In genomic region chr2:158711929-158712751, GRCm38 (mm10) we compare ENCODE assay signal across 8 mouse cellular contexts. TPM values are rescaled to one million over a fixed set of nuclear protein-coding genes. Genes with fewer than 3 reads are reported as not detected.
A peak's percentile ranks its signal among the peaks of the same experiment; 100 is the strongest.
DNase-seq lines count a peak whose midpoint lies in the region; ATAC-seq and TF ChIP-seq lines count a peak whose summit lies in the region.

No protein-coding gene starts in this region.

- TF ChIP-seq CTCF in lung, postnatal 0 days (IDR thresholded peaks at IDR 0.05), result no peak
- no peak for TF ChIP-seq CTCF in hindbrain, postnatal 0 days (IDR thresholded peaks at IDR 0.05; ENCODE audit: low read depth)
- TF ChIP-seq CTCF in gastrocnemius, adult 2 months (IDR thresholded peaks at IDR 0.05), result no peak

- no peak overlapping the region for H3K4me3 ChIP-seq in lung, postnatal 0 days (ENCODE audit: low read depth, low read length)
- no peak overlapping the region for H3K4me3 ChIP-seq in hindbrain, postnatal 0 days (ENCODE audit: low read length)
- no peak overlapping the region for H3K4me3 ChIP-seq in gastrocnemius, adult 2 months

- H3K9me3 ChIP-seq in lung, postnatal 0 days (ENCODE audit: low read length), result no peaks in the 10 kb centered on the region
- no peaks in the 10 kb centered on the region for H3K9me3 ChIP-seq in hindbrain, postnatal 0 days (ENCODE audit: low read length)

- no peaks in the 10 kb centered on the region for H3K36me3 ChIP-seq in lung, postnatal 0 days (ENCODE audit: insufficient read depth, low read length)
- no peaks in the 10 kb centered on the region for H3K36me3 ChIP-seq in hindbrain, postnatal 0 days (ENCODE audit: insufficient read depth, low read length)

- no peaks in the 10 kb centered on the region for H3K4me1 ChIP-seq in lung, postnatal 0 days (ENCODE audit: insufficient read depth, low read depth, low read length)
- H3K4me1 ChIP-seq in hindbrain, postnatal 0 days (ENCODE audit: insufficient read depth, low read length), result no peaks in the 10 kb centered on the region

- H3K9ac ChIP-seq in lung, postnatal 0 days (replicated peaks; ENCODE audit: low read depth), result no peak overlapping the region
- no peak overlapping the region for H3K9ac ChIP-seq in hindbrain, postnatal 0 days (replicated peaks; ENCODE audit: low read length)

- no peak for ATAC-seq in cerebellum, adult (ENCODE audit: insufficient number of reproducible peaks, low FRiP score, low TSS enrichment)
- no peak for ATAC-seq in lung, postnatal 0 days
- ATAC-seq in hindbrain, postnatal 0 days, result peak; percentile 48

- no peak for TF ChIP-seq EP300 in lung, postnatal 0 days (IDR thresholded peaks at IDR 0.05)

- 40% methylated on average over 12 of the region's 12 CpGs for WGBS in lung, postnatal 0 days
- 27% methylated on average over 12 of the region's 12 CpGs for WGBS in hindbrain, postnatal 0 days

- H3K27me3 ChIP-seq in lung, postnatal 0 days (replicated peaks; ENCODE audit: insufficient read depth, low read length), result no peaks in the 10 kb centered on the region
- no peaks in the 10 kb centered on the region for H3K27me3 ChIP-seq in hindbrain, postnatal 0 days (ENCODE audit: insufficient read depth, low read length)

- peak; percentile 21 for DNase-seq in cerebellum, adult 9-10 months
- DNase-seq in lung, postnatal 10 days, result peak; percentile 47
- DNase-seq in lung, postnatal 0 days (ENCODE audit: low spot score), result no peak
- DNase-seq in hindbrain, postnatal 0 days (ENCODE audit: low spot score), result peak; percentile 68
- DNase-seq in retina, postnatal 7 days (ENCODE audit: low read depth, low spot score), result peak; percentile 25
- DNase-seq in urinary bladder, adult 2 months (ENCODE audit: low spot score), result no peak
- no peak for DNase-seq in gastrocnemius, adult 2 months

- no peak overlapping the region for H3K4me2 ChIP-seq in lung, postnatal 0 days (replicated peaks; ENCODE audit: low read depth, low read length)
- H3K4me2 ChIP-seq in hindbrain, postnatal 0 days (ENCODE audit: low read depth, low read length), result no peak overlapping the region

- intact Hi-C loops in gastrocnemius, adult 2 months (cut with DNase I), result no loop called here

- H3K27ac ChIP-seq in lung, postnatal 0 days (ENCODE audit: low read length), result no peak overlapping the region
- peak overlapping the region; percentile 51; the same call in 1 of the 2 replicates for H3K27ac ChIP-seq in hindbrain, postnatal 0 days
- H3K27ac ChIP-seq in gastrocnemius, adult 2 months, result no peak overlapping the region

RNA-seq across cellular contexts. Expression of gene Ppp1r16b, which starts 46.9 kb away (rescaled TPM):
- 30.6 and 48.6 TPM in 2 replicates for polyA plus RNA-seq in lung, postnatal 0 days (2015; fragmentation: Nextera tagmentation; extraction: Ambion mirVana)
- total RNA-seq in hindbrain, postnatal 0 days (2014; rRNA removed), result 25.9 and 32.4 TPM in 2 replicates
- 29.7 and 30.3 TPM in 2 replicates for polyA plus RNA-seq in hindbrain, postnatal 0 days (2015; fragmentation: Nextera tagmentation; extraction: Ambion mirVana)
- polyA plus RNA-seq in urinary bladder, adult 2 months (2012; rRNA removed), result 0.95 and 2.0 TPM in 2 replicates
- total RNA-seq in gastrocnemius, adult 2 months (2021), result 1 to 10 TPM; 3.1 to 4.1 TPM

RNA-seq across cellular contexts. Expression of gene Fam83d, which starts 55.8 kb away (rescaled TPM):
- polyA plus RNA-seq in lung, postnatal 0 days (2015; fragmentation: Nextera tagmentation; extraction: Ambion mirVana), result 4.5 and 5.5 TPM in 2 replicates
- 12.0 and 18.8 TPM in 2 replicates for total RNA-seq in hindbrain, postnatal 0 days (2014; rRNA removed)
- 6.7 and 9.2 TPM in 2 replicates for polyA plus RNA-seq in hindbrain, postnatal 0 days (2015; fragmentation: Nextera tagmentation; extraction: Ambion mirVana)
- polyA plus RNA-seq in urinary bladder, adult 2 months (2012; rRNA removed), result 19.3 and 23.7 TPM in 2 replicates
- total RNA-seq in gastrocnemius, adult 2 months (2021), result 1 to 10 TPM in 1 of 2 experiments, under 1 TPM in 1; 0.95 to 1.4 TPM

Comparison
In these comparisons a context has a peak if more than half of its experiments do, and no peak if none do; other contexts are left out.
1. DNase-seq: peak in cerebellum, adult 9-10 months (single experiment), lung, postnatal 10 days (single experiment), hindbrain, postnatal 0 days (single experiment) and retina, postnatal 7 days (single experiment); none in lung, postnatal 0 days (single experiment), urinary bladder, adult 2 months (single experiment) and gastrocnemius, adult 2 months (single experiment).
2. RNA of gene Ppp1r16b, which starts 46.9 kb away (polyA plus RNA-seq): 30.6 to 48.6 TPM in lung, postnatal 0 days and 29.7 to 30.3 TPM in hindbrain, postnatal 0 days; 0.95 to 2.0 TPM in urinary bladder, adult 2 months; every median in the first group is over 10 times any median in the second.